Mouse (Mus musculus) telencephalon, adult 2 months (tissue): ENCODE data around the gene Nfya.
A peak's percentile ranks its signal among the peaks of the same experiment; 100 is the strongest.

Experiments used
- DNase-seq: peaks from one replicate; pipeline ENCODE4 v3.0.0-alpha.2; 2011; ENCODE audit warnings: low read depth, low spot score

Nfya gene

DNA sequence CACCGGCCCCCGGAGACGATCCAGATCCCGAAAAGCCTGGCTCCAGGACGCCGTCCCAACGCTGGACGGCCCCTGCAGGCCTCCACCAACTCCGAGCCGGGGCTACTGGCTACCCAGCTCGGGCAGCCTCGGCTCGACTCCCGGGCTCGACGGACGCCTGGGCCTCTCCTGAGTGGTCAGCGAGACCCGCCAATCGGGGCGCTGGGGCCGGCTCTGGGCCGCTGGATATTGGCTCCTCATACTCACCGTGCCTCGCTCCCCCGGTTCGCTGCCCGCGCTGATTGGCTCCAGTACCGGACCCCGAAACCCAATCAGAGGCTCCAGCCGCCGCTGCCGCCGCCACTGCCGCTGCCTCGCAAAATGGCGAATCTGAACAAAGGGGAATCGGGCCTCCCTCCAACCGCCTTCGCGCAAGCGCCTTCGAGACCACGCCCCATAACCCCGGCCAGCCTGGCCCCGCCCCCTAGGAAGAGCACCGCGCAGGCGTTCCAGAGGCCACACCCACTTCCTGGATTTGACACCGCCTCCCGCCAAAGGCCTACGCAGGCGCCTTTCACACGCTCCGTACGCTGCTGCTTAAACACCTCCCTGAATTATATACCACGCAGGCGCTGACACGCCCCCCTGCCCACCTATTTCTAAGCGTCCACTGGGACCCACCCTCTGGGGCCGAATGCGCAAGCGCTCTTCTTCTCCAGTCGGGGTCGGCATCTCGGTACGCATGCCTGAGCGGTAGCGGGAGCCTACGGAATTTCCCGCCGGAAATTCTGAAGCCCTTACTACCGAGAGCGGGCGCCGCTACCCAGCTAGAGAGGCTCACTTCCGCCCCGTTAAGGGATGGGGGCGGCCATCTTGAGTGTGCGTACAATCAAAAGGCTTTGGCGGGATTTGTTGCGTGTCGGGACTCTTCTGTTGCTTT lies at the start of gene Nfya, which contains the start of gene Oard1:
Nfya (minus strand) TSS at position 527 of the 919 bp plus-strand sequence.
Oard1 (plus strand) TSS at position 635 of the 919 bp plus-strand sequence.
- peak; percentile 100 for DNase-seq

- no peak for DNase-seq
Measured at GRCm38 (mm10) chr17:48457971-48458653, 48.4 kb upstream of the Nfya start.

DNA sequence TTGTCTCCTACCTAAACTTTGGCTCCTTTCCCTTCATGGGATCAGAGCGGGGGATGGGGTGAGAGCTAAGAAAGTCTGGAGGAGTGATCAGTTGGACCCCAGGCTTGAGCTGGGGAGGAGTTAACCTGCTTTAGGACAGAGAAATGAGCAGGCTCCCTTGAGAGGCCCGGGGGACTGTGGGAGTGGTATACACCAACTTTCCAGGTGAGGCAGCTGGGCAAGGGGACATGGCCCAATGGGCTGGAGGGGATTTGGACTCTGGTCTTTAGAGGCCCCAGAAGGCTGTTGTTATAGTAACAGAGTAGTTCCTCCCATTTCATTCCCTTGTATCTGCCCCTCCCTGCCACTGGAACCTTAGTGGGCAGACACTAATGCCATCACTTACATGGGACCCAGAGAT lies 46.2 kb upstream of the Nfya start:
- no peak for DNase-seq

DNA sequence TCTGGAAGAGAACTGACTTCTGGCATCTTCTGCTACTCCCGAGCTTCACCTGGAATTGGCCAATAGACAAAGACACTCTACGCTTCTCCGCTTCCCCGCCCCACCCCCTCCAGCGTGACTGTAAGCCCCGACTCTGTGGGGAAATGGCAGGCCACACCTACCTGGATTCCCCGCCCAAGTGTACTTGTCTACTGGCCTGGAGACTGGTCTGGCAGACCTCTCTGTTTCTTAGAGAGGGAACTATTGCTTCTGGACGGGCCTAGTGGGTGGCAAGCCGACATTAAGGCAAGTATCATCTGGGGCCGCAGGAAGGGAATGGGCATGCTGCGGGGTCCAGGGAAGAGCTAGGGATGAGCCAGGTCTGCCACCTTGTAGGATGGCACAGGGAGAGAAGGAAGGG lies 45.0 kb upstream of the Nfya start, which contains the start of gene Unc5cl:
Unc5cl (plus strand) TSS at position 214 of the 400 bp plus-strand sequence.
- no peak for DNase-seq

- DNase-seq, result no peak
Measured at GRCm38 (mm10) chr17:48454190-48454589, 44.5 kb upstream of the Nfya start.

DNA sequence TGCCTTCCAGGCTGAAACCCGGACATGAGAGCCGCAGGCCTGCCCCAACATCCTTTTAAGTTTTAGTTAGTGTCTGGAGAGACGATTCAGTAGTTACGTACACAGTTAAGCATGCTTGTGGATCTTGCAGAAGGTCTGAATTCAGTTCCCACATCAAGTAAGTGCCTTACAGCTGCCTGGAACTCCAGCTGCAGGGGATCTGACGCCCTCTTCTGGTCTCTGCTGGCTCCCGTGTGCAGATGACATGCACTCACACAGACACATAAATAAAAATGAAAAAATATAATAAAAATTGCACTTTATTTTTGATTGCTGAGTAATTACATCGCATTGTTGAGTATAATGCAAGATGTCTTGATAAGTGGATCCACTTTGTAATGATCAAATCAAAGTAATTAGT lies 43.8 kb upstream of the Nfya start:
- DNase-seq, result no peak

GRCm38 (mm10) chr17:48451753-48452444 lies 42.2 kb upstream of the Nfya start:
- no peak for DNase-seq

- DNase-seq, result no peak
Measured at GRCm38 (mm10) chr17:48451353-48451675, 41.6 kb upstream of the Nfya start, which contains the start of gene Tspo2. Gene Tspo2, minus strand, starts transcription at chr17:48451522.

DNA sequence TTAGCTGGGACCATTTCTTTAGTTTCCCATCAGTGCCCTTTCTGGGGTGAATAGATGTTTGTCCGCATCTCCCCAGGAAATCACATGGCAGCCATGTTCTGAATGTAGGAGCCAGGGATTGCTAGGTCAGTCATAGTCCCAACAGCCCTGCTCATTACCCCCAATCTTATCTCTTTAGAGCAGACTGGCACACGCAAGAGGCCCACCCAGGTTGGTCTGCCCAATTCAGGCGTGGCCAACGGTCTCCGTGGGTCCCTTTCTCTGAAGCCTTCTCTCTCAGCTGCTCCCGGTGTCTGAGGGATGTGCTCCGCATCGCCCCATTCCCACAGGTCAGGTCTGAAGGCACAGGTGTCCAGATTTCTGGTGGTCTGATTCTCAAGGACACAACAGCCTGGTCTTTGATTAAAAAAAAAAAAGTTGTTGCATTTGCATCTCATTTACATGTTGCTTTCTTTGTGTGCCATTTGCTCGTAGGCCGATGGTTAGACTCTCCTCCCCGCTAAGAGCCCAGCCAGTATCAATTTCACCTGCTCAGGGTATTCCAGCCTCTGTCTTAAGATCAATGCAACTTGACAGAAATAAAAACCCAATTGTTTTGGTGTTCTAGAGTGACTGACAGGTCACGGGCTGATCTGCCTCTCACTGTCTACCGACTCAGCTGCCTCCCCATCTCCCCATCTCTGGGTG lies 41.1 kb upstream of the Nfya start:
- DNase-seq, result no peak

- DNase-seq, result no peak
Measured at GRCm38 (mm10) chr17:48447675-48448074, 38.0 kb upstream of the Nfya start.

DNA sequence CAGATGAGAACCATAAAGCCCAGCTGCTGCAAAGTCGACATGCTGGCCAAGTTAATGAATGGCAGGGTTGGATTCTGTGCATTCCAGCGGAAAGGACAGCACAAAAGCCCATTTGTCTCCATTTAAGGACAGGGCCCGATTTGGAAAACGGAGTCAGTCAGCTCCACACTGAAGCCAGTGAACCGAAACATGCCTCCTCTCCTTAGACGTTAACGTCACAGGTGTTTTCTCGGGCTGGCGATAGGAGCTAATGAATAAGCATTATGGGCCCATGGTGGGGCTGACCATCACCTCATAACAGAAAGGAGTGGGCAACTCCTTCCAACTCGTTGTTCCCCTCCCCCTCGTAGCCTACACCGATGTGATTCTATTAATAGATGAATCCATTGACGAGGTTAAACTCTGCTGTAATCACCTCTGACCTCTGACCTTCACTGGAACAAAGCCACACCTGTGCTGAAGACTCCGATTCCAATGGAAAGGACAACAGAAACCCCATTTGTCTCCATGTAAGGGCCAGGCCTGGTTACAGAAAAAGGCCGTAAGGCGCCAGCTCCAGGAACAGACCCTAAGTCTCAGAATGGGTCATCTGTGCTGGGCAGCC lies 33.9 kb upstream of the Nfya start:
- no peak for DNase-seq

- DNase-seq, result no peak
Measured at GRCm38 (mm10) chr17:48442745-48443457, 33.2 kb upstream of the Nfya start.

DNA sequence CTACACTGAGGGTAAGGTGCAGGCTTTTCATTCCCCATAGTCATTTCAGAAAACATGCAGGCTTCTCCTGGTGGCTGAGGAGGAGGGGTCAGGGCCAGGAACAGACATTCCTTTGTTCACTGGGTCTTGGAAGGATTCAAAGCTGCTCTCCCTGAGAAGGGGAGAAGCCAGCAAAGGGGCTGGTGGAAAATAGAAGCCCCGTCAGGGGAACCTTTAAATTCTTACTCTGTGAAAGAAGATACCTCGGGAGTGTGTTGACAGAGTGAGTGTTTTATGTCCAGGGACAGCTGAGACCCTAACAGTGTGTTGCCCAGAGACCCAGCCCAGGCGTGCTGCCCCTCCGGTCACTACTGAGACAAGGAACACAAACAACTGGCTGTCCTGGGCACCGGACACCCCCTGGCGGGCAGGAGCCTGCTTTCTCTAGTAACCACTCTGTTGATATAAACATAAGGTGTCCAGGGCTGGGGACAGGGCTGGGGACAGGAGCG lies 27.8 kb upstream of the Nfya start:
- no peak for DNase-seq

DNA sequence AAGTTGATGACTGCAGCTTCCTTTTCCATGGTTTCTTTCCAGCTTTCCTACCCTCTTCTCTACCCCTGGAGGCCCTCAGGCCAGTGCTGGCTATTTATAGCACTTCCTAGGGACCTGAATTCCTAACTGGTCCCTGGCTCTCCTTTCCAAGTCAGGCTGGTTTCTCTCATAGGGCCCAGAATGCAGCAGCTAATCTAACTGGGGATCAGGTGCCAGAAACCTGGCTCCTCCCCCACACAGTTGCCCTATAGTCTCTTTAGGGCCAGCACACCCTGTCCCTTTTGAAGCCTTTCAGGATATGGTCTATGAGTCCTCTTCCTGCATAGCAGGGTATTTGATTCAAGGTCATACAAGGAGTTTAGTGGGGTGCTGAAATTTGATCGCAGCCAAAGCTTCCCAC lies 26.8 kb upstream of the Nfya start:
- DNase-seq, result no peak

GRCm38 (mm10) chr17:48434479-48434878 lies 24.8 kb upstream of the Nfya start:
- no peak for DNase-seq

DNA sequence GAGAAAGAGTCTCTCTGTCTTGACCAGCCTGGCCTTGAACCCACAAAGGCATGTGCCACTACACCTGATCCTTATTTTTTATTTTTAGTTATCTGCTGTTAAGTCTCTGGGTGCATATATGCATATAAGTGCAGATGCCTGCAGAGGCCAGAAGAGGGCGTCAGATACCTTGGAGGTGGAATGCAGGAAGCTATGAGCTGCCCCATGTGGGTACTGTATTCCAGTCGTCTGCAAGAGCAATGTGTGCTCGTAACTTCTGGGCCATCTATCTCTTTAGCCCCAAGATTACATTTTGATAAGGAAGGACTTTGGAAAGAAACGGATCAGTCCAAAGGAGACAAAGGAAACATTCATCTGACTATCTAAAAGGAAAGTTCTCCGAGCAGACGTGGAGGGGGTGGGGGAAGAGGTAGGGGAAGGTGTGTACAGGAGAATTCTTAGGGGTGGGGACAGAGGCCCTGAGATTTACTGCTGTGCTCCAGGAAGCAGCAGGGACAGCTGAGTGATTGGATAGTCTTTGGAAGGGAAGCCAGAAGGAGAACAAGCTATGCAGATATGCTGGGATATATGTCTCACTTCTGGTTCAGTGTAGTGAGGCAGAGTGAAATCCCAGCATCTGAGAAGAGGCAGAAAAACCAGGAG lies 24.1 kb upstream of the Nfya start:
- DNase-seq, result no peak

DNA sequence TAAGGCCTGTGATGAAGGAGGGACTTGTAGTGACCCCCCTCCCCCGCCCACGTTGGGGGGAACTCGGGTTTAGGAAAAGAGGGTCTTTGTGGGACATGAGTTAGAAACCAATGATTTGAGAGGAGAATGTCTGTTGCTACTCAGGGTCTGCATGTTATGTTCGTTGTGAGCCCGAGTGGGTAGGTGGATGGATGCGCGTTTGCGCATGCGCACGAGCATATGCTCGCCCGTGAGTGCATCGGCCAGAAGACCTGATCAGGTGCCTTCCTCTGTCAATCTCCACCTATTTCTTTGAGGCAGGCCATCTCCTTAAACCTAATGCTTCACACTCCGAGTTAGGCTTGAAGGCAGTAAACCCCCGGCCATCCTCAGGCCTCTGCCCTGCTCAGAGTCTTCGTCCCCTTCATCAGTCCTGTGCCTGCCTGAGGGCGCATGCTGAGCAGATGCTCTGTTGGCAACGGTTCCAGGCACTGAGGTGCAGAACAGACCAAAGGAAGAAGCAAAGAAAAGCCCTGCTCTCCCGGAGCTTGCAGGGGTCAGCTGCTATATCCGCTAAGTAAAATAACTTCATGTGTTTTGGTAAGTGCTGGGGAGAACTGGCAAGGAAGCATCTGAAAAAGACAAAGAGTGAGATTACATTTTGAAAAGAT lies 23.4 kb upstream of the Nfya start:
- DNase-seq, result no peak

GRCm38 (mm10) chr17:48432158-48432980 lies 22.7 kb upstream of the Nfya start, which contains the start of gene Apobec2:
Gene Apobec2, minus strand, starts transcription at chr17:48432930.
- no peak for DNase-seq
